Mouse (Mus musculus) megakaryocyte, adult 5-6 weeks (primary cell): Measurements from ENCODE around the gene Ppp1r17. TPM values are rescaled to one million over a fixed set of nuclear protein-coding genes. Genes with fewer than 3 reads are reported as not detected.

ENCODE experiments used
- ATAC-seq: 2 replicates; pipeline ENCODE4 v1.8.0; 2016; ENCODE audit warnings: mild to moderate bottlenecking, inconsistent platforms; ENCODE audit not compliant: poor library complexity, severe bottlenecking
- total RNA-seq, 2 experiments: library from RNA; stranded (forward) in 1 of 2; stranded (reverse) in 1 of 2; fragments of 153-499, 151-499 nt in 1 of 2; fragments of 221-1000, 200-1000 nt in 1 of 2; gene quantifications; 2 replicates each; pipeline versions ENCODE4 v1.2.3 to v1.2.4; 2015 to 2017

Ppp1r17 gene
- total RNA-seq (2015): not detected in 2 replicates
- not detected in 2 replicates for total RNA-seq (2017)

GRCm38 (mm10) chr6:56017291-56017994 is at the start of gene Ppp1r17:
Gene Ppp1r17 (plus strand): TSS chr6:56017497.
- no peak for ATAC-seq

DNA sequence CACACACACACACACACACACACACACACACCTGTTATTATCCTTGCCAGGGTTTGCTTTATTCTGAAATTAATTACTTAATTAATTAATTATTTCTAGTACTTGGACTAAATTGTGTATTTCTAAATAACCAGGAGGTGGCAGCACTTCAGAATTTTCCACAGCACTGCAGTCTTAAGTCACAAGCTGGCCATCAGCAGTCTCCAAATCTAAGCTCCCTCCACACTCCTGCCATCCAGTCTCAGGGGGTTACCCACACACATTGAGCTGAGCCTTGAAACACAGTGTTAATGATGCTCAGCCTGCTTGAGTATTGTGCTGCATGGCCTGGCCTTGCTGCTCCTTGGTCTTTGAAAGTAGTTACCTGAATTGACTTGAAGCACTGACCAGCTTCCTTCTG is 44.3 kb upstream of the Ppp1r17 start:
- no peak for ATAC-seq

GRCm38 (mm10) chr6:55979766-55980165 is 37.5 kb upstream of the Ppp1r17 start:
- ATAC-seq: no peak

GRCm38 (mm10) chr6:56008711-56009110 is 8.6 kb upstream of the Ppp1r17 start:
- ATAC-seq: no peak

DNA sequence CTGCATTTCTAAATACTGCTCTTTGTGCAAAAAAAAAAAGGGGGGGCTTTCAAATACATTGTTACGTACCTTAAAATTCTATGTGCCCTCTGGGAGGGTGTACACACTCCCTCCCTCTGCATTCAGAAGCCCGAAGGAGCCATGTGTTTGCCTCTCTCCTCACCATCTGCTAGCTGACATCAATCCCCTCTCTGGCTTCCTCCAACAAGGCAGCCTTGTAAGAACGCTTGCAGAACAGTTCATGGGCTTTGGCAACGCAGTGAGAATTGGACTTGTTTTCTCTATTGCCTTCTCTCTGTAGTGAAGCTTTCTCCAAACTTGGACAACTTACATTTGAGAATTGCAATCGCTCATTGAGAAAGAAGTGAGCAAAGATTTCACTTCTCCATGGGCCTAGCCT is 4.9 kb upstream of the Ppp1r17 start:
- ATAC-seq: no peak

- ATAC-seq: no peak
Observed at GRCm38 (mm10) chr6:56019632-56020031, 2.3 kb downstream of the Ppp1r17 start.

- no peak for ATAC-seq
Observed at GRCm38 (mm10) chr6:56025533-56025932, 8.2 kb downstream of the Ppp1r17 start.

DNA sequence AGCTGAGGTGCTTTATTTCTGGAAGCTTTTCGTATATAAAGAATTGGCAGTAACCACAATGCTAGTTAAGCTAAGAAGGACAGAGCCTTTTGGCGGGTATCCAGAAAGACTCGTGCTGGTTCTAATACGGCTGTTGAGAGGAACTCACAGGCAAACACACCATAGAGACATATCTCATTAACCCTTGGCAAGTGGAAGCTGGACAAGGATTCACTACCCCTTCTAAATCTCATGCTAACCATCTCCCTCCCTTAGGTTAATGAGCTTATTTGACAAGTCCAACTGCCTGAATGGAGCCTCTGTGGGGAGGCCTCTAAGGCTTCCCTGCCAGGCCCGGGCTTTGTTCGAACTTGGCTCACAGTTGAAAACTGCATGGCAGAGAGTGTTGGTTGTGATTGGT is 10.0 kb downstream of the Ppp1r17 start:
- no peak for ATAC-seq

GRCm38 (mm10) chr6:56027966-56028365 is 10.7 kb downstream of the Ppp1r17 start:
- ATAC-seq: no peak

DNA sequence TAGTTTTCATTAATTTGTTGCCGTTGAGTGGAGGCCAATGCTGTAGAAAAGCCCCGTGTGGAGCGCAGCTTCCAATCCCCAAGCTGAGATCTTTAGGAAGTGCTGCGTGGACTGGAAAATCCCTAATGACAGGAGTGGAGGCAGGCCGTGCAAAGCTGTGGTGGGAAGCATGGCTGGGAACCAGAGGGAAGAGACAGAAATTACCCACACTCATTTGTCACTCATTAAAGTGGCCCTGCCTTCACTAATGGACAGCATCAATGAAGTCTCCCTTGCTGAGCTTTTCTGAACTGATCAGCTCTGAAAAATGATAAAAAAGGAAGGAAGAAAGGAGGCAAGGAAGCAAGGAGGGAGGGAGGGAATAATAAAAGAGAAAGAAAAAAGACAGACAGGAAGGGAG is 12.7 kb downstream of the Ppp1r17 start:
- ATAC-seq: no peak

DNA sequence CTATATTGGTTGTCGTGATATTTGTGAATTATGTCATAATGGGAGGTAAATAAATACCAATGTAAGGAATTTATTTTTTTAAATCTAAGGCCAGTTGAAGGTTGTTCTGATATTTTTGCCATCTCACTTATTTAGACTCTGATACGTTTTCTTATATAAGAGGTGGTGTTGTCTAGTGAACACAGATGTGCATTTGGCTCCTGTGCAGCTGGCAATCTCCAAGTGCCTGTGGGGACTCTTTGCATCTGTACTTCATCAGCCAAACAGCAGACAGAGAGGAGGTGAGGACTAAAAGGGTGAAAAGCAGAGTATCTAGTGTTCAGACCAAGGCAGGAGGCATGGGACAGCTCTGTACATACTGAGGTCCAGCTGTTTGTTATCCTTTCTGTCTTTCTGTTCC is 14.9 kb downstream of the Ppp1r17 start:
- no peak for ATAC-seq

DNA sequence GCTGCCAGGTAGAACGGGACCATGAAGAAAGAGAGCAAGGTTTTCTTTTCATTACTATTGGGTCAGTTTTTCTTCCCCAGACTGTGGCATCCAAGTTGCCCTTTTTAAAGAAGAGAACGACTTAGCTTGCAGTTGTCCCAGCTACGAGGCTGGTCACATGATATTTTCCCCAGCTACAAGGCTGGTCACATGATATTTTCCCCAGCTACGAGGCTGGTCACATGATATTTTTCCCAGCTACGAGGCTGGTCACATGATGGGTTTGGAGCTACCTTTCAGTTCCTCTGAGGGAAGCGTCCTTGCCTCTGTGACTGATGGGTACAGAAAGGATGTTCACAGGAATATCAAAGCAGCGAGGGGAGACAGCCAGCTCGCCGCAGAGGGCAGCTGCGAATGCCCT is 17.8 kb downstream of the Ppp1r17 start:
- ATAC-seq: no peak

GRCm38 (mm10) chr6:56039476-56040055 is 22.3 kb downstream of the Ppp1r17 start:
- ATAC-seq: no peak

- ATAC-seq: no peak
Observed at GRCm38 (mm10) chr6:56044270-56044669, 27.0 kb downstream of the Ppp1r17 start.

- no peak for ATAC-seq
Observed at GRCm38 (mm10) chr6:56044716-56045115, 27.4 kb downstream of the Ppp1r17 start.

DNA sequence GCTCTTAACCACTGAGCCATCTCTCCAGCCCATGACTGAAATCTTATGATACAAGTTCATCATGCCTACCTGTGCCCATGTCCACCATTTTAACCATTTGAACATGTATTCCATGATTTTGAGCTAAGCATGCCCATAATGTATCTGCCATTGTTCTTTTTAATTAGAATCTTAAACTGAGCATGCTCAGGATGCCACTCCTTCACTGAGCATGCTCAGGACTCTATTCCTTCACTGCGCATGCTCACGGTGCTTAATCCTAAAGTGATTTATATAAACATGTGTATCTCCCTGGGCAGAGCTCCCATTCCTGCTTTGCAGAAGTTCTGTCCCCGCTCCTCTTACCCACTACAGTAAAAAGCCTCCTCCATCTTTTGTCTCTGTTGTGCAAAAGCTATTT is 31.3 kb downstream of the Ppp1r17 start:
- ATAC-seq: no peak

DNA sequence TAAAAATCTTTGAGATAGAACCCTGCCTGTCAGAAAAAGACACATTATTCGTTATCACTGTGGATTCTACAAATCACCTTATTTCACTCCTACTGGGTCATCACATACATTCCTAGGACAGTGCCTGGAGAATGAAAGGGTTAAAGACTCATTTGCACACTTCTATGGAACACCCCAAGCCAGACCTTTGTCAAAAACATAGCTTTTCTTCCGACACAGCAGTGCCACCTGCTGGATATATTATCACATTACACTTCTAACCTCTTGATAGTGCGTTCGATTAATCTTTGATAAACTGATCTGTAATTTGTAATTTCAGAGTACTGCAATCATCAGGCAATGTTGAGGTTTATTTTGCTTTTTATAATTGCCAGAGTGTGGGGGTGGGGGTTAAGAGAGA is 31.8 kb downstream of the Ppp1r17 start:
- no peak for ATAC-seq

- ATAC-seq: no peak
Observed at GRCm38 (mm10) chr6:56063736-56064135, 46.4 kb downstream of the Ppp1r17 start.

DNA sequence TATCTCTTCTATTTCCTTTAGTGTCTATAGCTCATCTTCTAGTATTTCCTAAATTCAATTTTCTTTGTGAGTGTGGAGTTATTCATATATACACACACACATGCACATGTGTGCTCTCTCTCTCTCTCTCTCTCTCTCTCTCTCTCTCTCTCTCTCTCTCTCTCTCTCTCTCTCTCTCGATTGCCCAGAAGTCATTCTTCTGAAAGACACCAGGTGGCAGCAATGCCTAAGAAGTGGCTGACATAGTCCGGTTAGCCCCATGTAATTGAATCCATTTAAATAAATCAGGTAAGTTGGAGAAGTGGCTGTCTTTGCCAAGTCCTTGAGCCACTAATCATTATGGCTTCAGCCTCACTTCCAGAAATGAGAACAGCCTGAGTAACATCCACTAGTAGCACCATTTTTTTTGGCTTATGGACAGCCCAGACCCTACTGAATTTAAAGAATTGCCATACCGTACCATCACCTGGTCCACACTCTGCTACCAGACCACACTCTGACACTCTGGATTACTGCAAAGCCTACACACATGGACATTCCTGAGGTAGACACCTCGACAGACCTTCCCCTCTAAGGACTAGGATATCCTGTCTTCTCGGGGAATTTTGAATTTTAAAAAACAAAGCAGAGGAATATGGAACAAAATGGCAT is 49.5 kb downstream of the Ppp1r17 start:
- ATAC-seq: no peak

DNA sequence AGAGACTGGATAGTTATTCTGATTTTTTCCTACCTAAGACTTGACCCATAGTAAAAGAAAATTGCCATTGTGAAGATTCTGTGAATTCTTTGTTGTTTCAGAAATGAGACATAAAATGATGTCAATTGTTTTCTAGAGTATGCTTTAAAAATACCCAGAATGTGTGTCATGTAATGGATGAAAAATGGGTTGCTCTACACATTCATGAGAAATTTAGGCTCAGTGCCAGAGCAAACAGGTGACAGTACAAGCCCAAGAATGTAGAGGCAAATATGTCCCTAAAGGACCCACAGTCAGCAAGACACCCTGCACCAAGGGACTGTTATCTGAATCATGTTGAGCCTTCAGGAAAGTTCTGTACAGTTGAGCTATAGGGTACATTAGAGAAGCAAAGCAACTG is 51.2 kb downstream of the Ppp1r17 start:
- ATAC-seq: no peak

- ATAC-seq: no peak
Observed at GRCm38 (mm10) chr6:56076378-56076805, 59.1 kb downstream of the Ppp1r17 start.
